Mouse (Mus musculus): Measurements from ENCODE around the gene Fam214b.

The Fam214b gene

GRCm38 (mm10) chr4:43038567-43039495 lies 7.2 kb downstream of the Fam214b start:
- DNase-seq (ENCODE audit: low spot score), result peak; percentile 54

- DNase-seq (ENCODE audit: low spot score), result peak; percentile 69
Observed at GRCm38 (mm10) chr4:43037860-43038566, 8.0 kb downstream of the Fam214b start.

GRCm38 (mm10) chr4:43036356-43036755 lies 9.7 kb downstream of the Fam214b start:
- no peak for DNase-seq (ENCODE audit: low spot score)

- DNase-seq (ENCODE audit: low spot score), result no peak
Observed at GRCm38 (mm10) chr4:43035851-43036250, 10.2 kb downstream of the Fam214b start.

GRCm38 (mm10) chr4:43033481-43033880 lies 12.5 kb downstream of the Fam214b start:
- DNase-seq (ENCODE audit: low spot score), result no peak

- DNase-seq (ENCODE audit: low spot score), result no peak
Observed at GRCm38 (mm10) chr4:43032501-43032900, 13.5 kb downstream of the Fam214b start.

- peak; percentile 79 for DNase-seq (ENCODE audit: low spot score)
Observed at GRCm38 (mm10) chr4:43031237-43031995, 14.6 kb downstream of the Fam214b start, which contains the start of gene Stoml2. Gene Stoml2, minus strand, starts transcription at chr4:43031710.

GRCm38 (mm10) chr4:43030780-43031230 lies 15.2 kb downstream of the Fam214b start:
- peak; percentile 38 for DNase-seq (ENCODE audit: low spot score)

- no peak for DNase-seq (ENCODE audit: low spot score)
Observed at GRCm38 (mm10) chr4:43030352-43030751, 15.7 kb downstream of the Fam214b start.

- DNase-seq (ENCODE audit: low spot score), result no peak
Observed at GRCm38 (mm10) chr4:43029749-43030148, 16.3 kb downstream of the Fam214b start.

GRCm38 (mm10) chr4:43029121-43029520 lies 16.9 kb downstream of the Fam214b start:
- DNase-seq (ENCODE audit: low spot score), result no peak

GRCm38 (mm10) chr4:43025084-43025960 lies 20.7 kb downstream of the Fam214b start, which contains the start of gene Pigo:
Gene Pigo, minus strand, starts transcription at chr4:43025819.
- DNase-seq (ENCODE audit: low spot score), result peak; percentile 88

GRCm38 (mm10) chr4:43024673-43025072 lies 21.3 kb downstream of the Fam214b start:
- DNase-seq (ENCODE audit: low spot score), result no peak

GRCm38 (mm10) chr4:43021341-43021740 lies 24.7 kb downstream of the Fam214b start:
- no peak for DNase-seq (ENCODE audit: low spot score)

- no peak for DNase-seq (ENCODE audit: low spot score)
Observed at GRCm38 (mm10) chr4:43020876-43021275, 25.1 kb downstream of the Fam214b start.

- DNase-seq (ENCODE audit: low spot score), result no peak
Observed at GRCm38 (mm10) chr4:43019641-43020465, 26.2 kb downstream of the Fam214b start.

GRCm38 (mm10) chr4:43019176-43019575 lies 26.8 kb downstream of the Fam214b start:
- DNase-seq (ENCODE audit: low spot score), result no peak

GRCm38 (mm10) chr4:43018156-43018555 lies 27.9 kb downstream of the Fam214b start:
- no peak for DNase-seq (ENCODE audit: low spot score)

- no peak for DNase-seq (ENCODE audit: low spot score)
Observed at GRCm38 (mm10) chr4:43012091-43012490, 33.9 kb downstream of the Fam214b start.
